Mouse (Mus musculus) layer of hippocampus, adult 2 months (tissue): ENCODE data around the gene Trim46. TPM values are rescaled to one million over a fixed set of nuclear protein-coding genes. Genes with fewer than 3 reads are reported as not detected.

ENCODE experiments used
- DNase-seq, 2 experiments: peaks; one replicate each; pipeline ENCODE4 v3.0.0; 2022; ENCODE audit warnings: low spot score in 2 of 2
- H3K27ac ChIP-seq: fragments of 200-600 bp; 2 replicates; pipeline ENCODE4 v1.8.1; 2022
- H3K4me3 ChIP-seq: fragments of 200-600 bp; 2 replicates; pipeline ENCODE4 v1.8.1; 2022; ENCODE audit warnings: mild to moderate bottlenecking
- CTCF ChIP-seq: fragments of 200-600 bp; conservative IDR thresholded peaks from 2 replicates; pipeline ENCODE4 v1.8.1; 2022; ENCODE audit warnings: antibody characterized with exemption, mild to moderate bottlenecking, moderate library complexity
- microRNA-seq, 2 experiments: library from miRNA; unstranded; fragments of <30 nt; microRNA quantifications; one replicate each; pipeline ENCODE4 v1.2.0; 2021
- total RNA-seq, 2 experiments: library from RNA; stranded (reverse); gene quantifications; 2 replicates each; pipeline ENCODE4 v1.2.3; 2021

Gene Trim46
- total RNA-seq, 2 experiments from 2014 or later, result 89.1 to 92.8 TPM

- no peak for TF ChIP-seq CTCF
- no peak overlapping the region for H3K27ac ChIP-seq
- no peak overlapping the region for H3K4me3 ChIP-seq
- DNase-seq, result no peak
Observed at GRCm38 (mm10) chr3:89190436-89190835, 55.7 kb downstream of the Trim46 start.

GRCm38 (mm10) chr3:89188478-89188875 is 57.6 kb downstream of the Trim46 start:
- DNase-seq, result no peak
- TF ChIP-seq CTCF, result no peak
- Histone ChIP-seq H3K27ac (no peak overlapping the region), H3K4me3 (no peak overlapping the region)

- no peak for TF ChIP-seq CTCF
- DNase-seq, result no peak
- no peak overlapping the region for H3K27ac ChIP-seq
- H3K4me3 ChIP-seq, result no peak overlapping the region
Observed at GRCm38 (mm10) chr3:89187690-89188477, 58.2 kb downstream of the Trim46 start.

- TF ChIP-seq CTCF, result no peak
- Histone ChIP-seq H3K27ac (no peak overlapping the region), H3K4me3 (no peak overlapping the region)
- no peak for DNase-seq
Observed at GRCm38 (mm10) chr3:89187197-89187596, 58.9 kb downstream of the Trim46 start.

Small RNA genes lying within 50 kb of the gene (microRNA-seq; reads per million reads assigned to microRNA genes)
- 7,094 to 7,095 reads per million in 2 experiments for gene Mir92b

Other genes starting within 250 kb of the Trim46 start
- 100 to 1,000 TPM; 136 to 139 TPM for gene Rusc1, start 153.0 kb downstream of the Trim46 start, total RNA-seq
- under 1 TPM in 1 of 2 experiments, not detected in 1; 0.18 TPM for gene Gm43738, start 145.2 kb downstream of the Trim46 start, total RNA-seq
- 10 to 100 TPM; 72.5 to 78.4 TPM for gene Fdps, start 144.3 kb downstream of the Trim46 start, total RNA-seq
- not detected for gene Pklr, start 110.2 kb downstream of the Trim46 start, total RNA-seq
- 10 to 100 TPM; 10.2 to 13.3 TPM for gene Hcn3, start 86.1 kb downstream of the Trim46 start, total RNA-seq
- 10 to 100 TPM; 47.8 to 56.1 TPM for gene Clk2, start 81.5 kb downstream of the Trim46 start, total RNA-seq
- 10 to 100 TPM; 67.1 to 69.0 TPM for gene Scamp3, start 68.8 kb downstream of the Trim46 start, total RNA-seq
- gene Fam189b, start 63.2 kb downstream of the Trim46 start, total RNA-seq, result 10 to 100 TPM; 61.6 to 61.7 TPM
- gene Gba, start 43.4 kb downstream of the Trim46 start, total RNA-seq, result 10 to 100 TPM; 55.7 to 67.9 TPM
- gene Thbs3, start 31.1 kb downstream of the Trim46 start, total RNA-seq, result 10 to 100 TPM; 42.6 to 43.8 TPM
- 100 to 1,000 TPM; 100 to 102 TPM for gene Mtx1, start 19.2 kb downstream of the Trim46 start, total RNA-seq
- gene Muc1, start 17.3 kb downstream of the Trim46 start, total RNA-seq, result 1 to 10 TPM in 1 of 2 experiments, under 1 TPM in 1; 0.31 to 1.3 TPM
- 10 to 100 TPM; 75.8 to 80.5 TPM for gene Krtcap2, start 343 bp downstream of the Trim46 start, total RNA-seq
- 10 to 100 TPM; 51.2 to 61.0 TPM for gene Dpm3, start 13.0 kb upstream of the Trim46 start, total RNA-seq
- gene Slc50a1, start 24.3 kb upstream of the Trim46 start, total RNA-seq, result 10 to 100 TPM; 46.3 to 58.9 TPM
- 1 to 10 TPM; 7.6 to 7.9 TPM for gene Efna1, start 34.8 kb upstream of the Trim46 start, total RNA-seq
- 10 to 100 TPM; 65.5 to 76.3 TPM for gene Efna3, start 76.7 kb upstream of the Trim46 start, total RNA-seq
- under 1 TPM; 0.61 to 0.96 TPM for gene Efna4, start 91.7 kb upstream of the Trim46 start, total RNA-seq
- gene Adam15, start 103.7 kb upstream of the Trim46 start, total RNA-seq, result 100 to 1,000 TPM; 122 to 127 TPM
- gene Dcst2, start 115.7 kb upstream of the Trim46 start, total RNA-seq, result under 1 TPM; 0.29 to 0.77 TPM
- not detected for gene Dcst1, start 118.9 kb upstream of the Trim46 start, total RNA-seq
- 10 to 100 TPM; 11.3 to 13.4 TPM for gene Zbtb7b, start 148.5 kb upstream of the Trim46 start, total RNA-seq
- gene Lenep, start 156.5 kb upstream of the Trim46 start, total RNA-seq, result 1 to 10 TPM; 5.8 to 7.1 TPM
- gene Flad1, start 165.6 kb upstream of the Trim46 start, total RNA-seq, result 10 to 100 TPM; 37.2 to 39.8 TPM
- 1 to 10 TPM; 1.4 to 2.7 TPM for gene Cks1b, start 172.1 kb upstream of the Trim46 start, total RNA-seq
- 10 to 100 TPM; 12.2 to 14.3 TPM for gene Shc1, start 172.1 kb upstream of the Trim46 start, total RNA-seq
- gene Pygo2, start 183.9 kb upstream of the Trim46 start, total RNA-seq, result 10 to 100 TPM; 55.5 to 61.9 TPM
- gene Pbxip1, start 190.4 kb upstream of the Trim46 start, total RNA-seq, result 10 to 100 TPM; 38.9 to 41.8 TPM
- 10 to 100 TPM; 30.1 to 30.3 TPM for gene Pmvk, start 208.2 kb upstream of the Trim46 start, total RNA-seq